15 mouse cellular contexts compared by ENCODE assay signal in genomic region chr11:102206481-102206880, GRCm38 (mm10). TPM values are rescaled to one million over a fixed set of nuclear protein-coding genes. Genes with fewer than 3 reads are reported as not detected.
DNase-seq lines count a peak whose midpoint lies in the region; ATAC-seq and TF ChIP-seq lines count a peak whose summit lies in the region.
"Had no signal": no experiment of that assay in that cellular context is flagged by ENCODE, and none has a peak within 500 bp of the region (broad histone marks: within the 10 kb centered on the region; RNA-seq: fewer than 3 reads in every experiment).

No protein-coding gene starts in this region.

- TF ChIP-seq POLR2A in ES-Bruce4 (IDR thresholded peaks at IDR 0.05; ENCODE audit: insufficient read depth, low read length), result no peak
- no peak for TF ChIP-seq POLR2A in brain, embryonic 14.5 days (IDR thresholded peaks at IDR 0.05; ENCODE audit: borderline replicate concordance, extremely low read depth, insufficient read depth, insufficient read length, poor library complexity, severe bottlenecking)

- no peak for TF ChIP-seq CTCF in ES-Bruce4 (IDR thresholded peaks at IDR 0.05; ENCODE audit: low read depth, low read length)
- no peak for TF ChIP-seq CTCF in brain, embryonic 14.5 days (IDR thresholded peaks at IDR 0.05; ENCODE audit: borderline replicate concordance, extremely low read depth, insufficient read depth, insufficient read length)

- no peaks in the 10 kb centered on the region for H3K9me3 ChIP-seq in hindbrain, embryonic 10.5 days
- no peaks in the 10 kb centered on the region for H3K9me3 ChIP-seq in hindbrain, embryonic 12.5 days (replicated peaks)
- H3K9me3 ChIP-seq in ES-Bruce4 (replicated peaks; ENCODE audit: control insufficient read depth, insufficient read depth, low read length, poor library complexity, severe bottlenecking), result no peaks in the 10 kb centered on the region
- no peaks in the 10 kb centered on the region for H3K9me3 ChIP-seq in forebrain, embryonic 15.5 days
- H3K9me3 ChIP-seq: lung, embryonic 15.5 days; neural tube, embryonic 13.5 days had no signal

- peak overlapping the region; percentile 82 for H3K27ac ChIP-seq in hindbrain, embryonic 10.5 days
- no peak overlapping the region for H3K27ac ChIP-seq in hindbrain, embryonic 12.5 days
- H3K27ac ChIP-seq in ES-Bruce4 (ENCODE audit: insufficient read depth, low read length), result no peak overlapping the region
- peak overlapping the region; percentile 73 for H3K27ac ChIP-seq in forebrain, embryonic 15.5 days (replicated peaks)
- H3K27ac ChIP-seq: lung, embryonic 15.5 days; neural tube, embryonic 13.5 days had no signal

- no peak for DNase-seq in hindbrain, embryonic 10.5 days (ENCODE audit: low spot score)
- DNase-seq in brain, embryonic 14.5 days (ENCODE audit: low read depth), result peak; percentile 40
- no peak for DNase-seq in natural killer cell, adult 2 months (ENCODE audit: low spot score in 2 of 2)
- DNase-seq: adrenal gland, adult 8-10 months; cerebellum, postnatal 36 days; gastrocnemius, postnatal 14 days; kidney, adult 2 months; thymus, postnatal 14 days had no signal

- no peak overlapping the region; the same call in 1 of the 2 replicates for H3K9ac ChIP-seq in hindbrain, embryonic 12.5 days
- peak overlapping the region; percentile 60 for H3K9ac ChIP-seq in ES-Bruce4 (ENCODE audit: low read depth, poor library complexity, severe bottlenecking)
- H3K9ac ChIP-seq in forebrain, embryonic 15.5 days (replicated peaks), result no peak overlapping the region
- H3K9ac ChIP-seq: lung, embryonic 15.5 days; neural tube, embryonic 13.5 days had no signal

- 66% methylated on average over 30 of the region's 30 CpGs for WGBS in hindbrain, embryonic 10.5 days
- WGBS in hindbrain, embryonic 12.5 days, result 63% methylated on average over 29 of the region's 30 CpGs
- 57% methylated on average over 30 of the region's 30 CpGs for WGBS in forebrain, embryonic 15.5 days

- peak overlapping the region; percentile 16; the same call in 1 of the 2 replicates for H3K4me3 ChIP-seq in hindbrain, embryonic 10.5 days
- no peak overlapping the region for H3K4me3 ChIP-seq in hindbrain, embryonic 12.5 days
- peak overlapping the region; percentile 38 for H3K4me3 ChIP-seq in ES-Bruce4 (ENCODE audit: low read depth, low read length)
- H3K4me3 ChIP-seq in forebrain, embryonic 15.5 days, result no peak overlapping the region
- H3K4me3 ChIP-seq: lung, embryonic 15.5 days; neural tube, embryonic 13.5 days had no signal

- H3K4me2 ChIP-seq in hindbrain, embryonic 12.5 days (replicated peaks), result no peak overlapping the region; the same call in 1 of the 2 replicates
- H3K4me2 ChIP-seq in forebrain, embryonic 15.5 days (replicated peaks), result no peak overlapping the region
- H3K4me2 ChIP-seq: lung, embryonic 15.5 days; neural tube, embryonic 13.5 days had no signal

- H3K27me3 ChIP-seq in hindbrain, embryonic 10.5 days (ENCODE audit: insufficient read depth, poor library complexity, severe bottlenecking), result no peaks in the 10 kb centered on the region
- H3K27me3 ChIP-seq in hindbrain, embryonic 12.5 days, result no peaks in the 10 kb centered on the region
- H3K27me3 ChIP-seq in ES-Bruce4 (ENCODE audit: control insufficient read depth, insufficient read depth, low read length, poor library complexity, severe bottlenecking), result no peaks in the 10 kb centered on the region
- H3K27me3 ChIP-seq in forebrain, embryonic 15.5 days, result no peaks in the 10 kb centered on the region
- H3K27me3 ChIP-seq: lung, embryonic 15.5 days; neural tube, embryonic 13.5 days had no signal

- no peak for ATAC-seq in hindbrain, embryonic 12.5 days (ENCODE audit: low FRiP score)
- ATAC-seq in forebrain, embryonic 15.5 days (replicated peaks), result no peak
- ATAC-seq in erythroid progenitor cell, adult 5-6 weeks (replicated peaks; ENCODE audit: low FRiP score, poor library complexity, severe bottlenecking), result no peak
- ATAC-seq: CD4-positive, CD25-positive, alpha-beta regulatory T cell, adult 4 months had no signal

- peaks cover 48% of the 10 kb centered on the region for H3K4me1 ChIP-seq in hindbrain, embryonic 10.5 days (replicated peaks)
- peaks cover 36% of the 10 kb centered on the region for H3K4me1 ChIP-seq in hindbrain, embryonic 12.5 days
- peaks cover 4% of the 10 kb centered on the region for H3K4me1 ChIP-seq in ES-Bruce4 (ENCODE audit: control insufficient read depth, insufficient read depth, low read length)
- H3K4me1 ChIP-seq in forebrain, embryonic 15.5 days, result peaks cover 44% of the 10 kb centered on the region

- peaks cover 60% of the 10 kb centered on the region for H3K36me3 ChIP-seq in hindbrain, embryonic 10.5 days
- peaks cover 53% of the 10 kb centered on the region for H3K36me3 ChIP-seq in hindbrain, embryonic 12.5 days
- H3K36me3 ChIP-seq in ES-Bruce4 (ENCODE audit: control insufficient read depth, insufficient read depth, low read length, poor library complexity, severe bottlenecking), result 0 out of 2 replicates have a peak, but pooled peaks cover 4% of the 10 kb centered on the region
- H3K36me3 ChIP-seq in forebrain, embryonic 15.5 days, result peaks cover 49% of the 10 kb centered on the region

- no peak for TF ChIP-seq EP300 in ES-Bruce4 (IDR thresholded peaks at IDR 0.05; ENCODE audit: insufficient read depth, low read depth, low read length)

RNA-seq across cellular contexts. Expression of gene G6pc3, which starts 17.1 kb away (rescaled TPM):
- polyA plus RNA-seq in hindbrain, embryonic 10.5 days (2016; fragmentation: Nextera tagmentation; extraction: Ambion mirVana), result 32.3 and 37.8 TPM in 2 replicates
- polyA plus RNA-seq in hindbrain, embryonic 12.5 days (2016; fragmentation: Nextera tagmentation; extraction: Ambion mirVana), result 26.8 and 27.0 TPM in 2 replicates
- polyA plus RNA-seq in ES-Bruce4 (2011; ENCODE audit: insufficient read depth, insufficient read length, low read depth, missing spikeins), result 33.0 and 33.6 TPM in 2 replicates
- polyA plus RNA-seq in brain, embryonic 14.5 days (2012; rRNA removed), result 56.9 and 67.0 TPM in 2 replicates
- 21.5 and 23.7 TPM in 2 replicates for polyA plus RNA-seq in forebrain, embryonic 15.5 days (2015; fragmentation: Nextera tagmentation; extraction: Ambion mirVana)
- total RNA-seq in erythroid progenitor cell, adult 5-6 weeks (2015; ENCODE audit: low replicate concordance), result 4.0 and 14.3 TPM in 2 replicates
- 4.4 and 8.6 TPM in 2 replicates for total RNA-seq in erythroid progenitor cell, adult 5-6 weeks (2017; ENCODE audit: low replicate concordance)

RNA-seq across cellular contexts. Expression of gene Lsm12, which starts 21.4 kb away (rescaled TPM):
- 119 and 148 TPM in 2 replicates for polyA plus RNA-seq in hindbrain, embryonic 10.5 days (2016; fragmentation: Nextera tagmentation; extraction: Ambion mirVana)
- polyA plus RNA-seq in hindbrain, embryonic 12.5 days (2016; fragmentation: Nextera tagmentation; extraction: Ambion mirVana), result 114 TPM in 2 replicates
- polyA plus RNA-seq in ES-Bruce4 (2011; ENCODE audit: insufficient read depth, insufficient read length, low read depth, missing spikeins), result 137 and 146 TPM in 2 replicates
- 36.5 and 47.6 TPM in 2 replicates for polyA plus RNA-seq in brain, embryonic 14.5 days (2012; rRNA removed)
- polyA plus RNA-seq in forebrain, embryonic 15.5 days (2015; fragmentation: Nextera tagmentation; extraction: Ambion mirVana), result 114 and 118 TPM in 2 replicates
- total RNA-seq in erythroid progenitor cell, adult 5-6 weeks (2015; ENCODE audit: low replicate concordance), result 60.8 and 82.5 TPM in 2 replicates
- total RNA-seq in erythroid progenitor cell, adult 5-6 weeks (2017; ENCODE audit: low replicate concordance), result 28.0 and 39.7 TPM in 2 replicates

RNA-seq across cellular contexts. Expression of gene Hdac5, which starts 23.5 kb away (rescaled TPM):
- polyA plus RNA-seq in hindbrain, embryonic 10.5 days (2016; fragmentation: Nextera tagmentation; extraction: Ambion mirVana), result 70.3 and 101 TPM in 2 replicates
- polyA plus RNA-seq in hindbrain, embryonic 12.5 days (2016; fragmentation: Nextera tagmentation; extraction: Ambion mirVana), result 97.2 and 103 TPM in 2 replicates
- 41.2 and 42.4 TPM in 2 replicates for polyA plus RNA-seq in ES-Bruce4 (2011; ENCODE audit: insufficient read depth, insufficient read length, low read depth, missing spikeins)
- 147 and 153 TPM in 2 replicates for polyA plus RNA-seq in brain, embryonic 14.5 days (2012; rRNA removed)
- 127 and 129 TPM in 2 replicates for polyA plus RNA-seq in forebrain, embryonic 15.5 days (2015; fragmentation: Nextera tagmentation; extraction: Ambion mirVana)
- 11.9 and 36.9 TPM in 2 replicates for total RNA-seq in erythroid progenitor cell, adult 5-6 weeks (2015; ENCODE audit: low replicate concordance)
- total RNA-seq in erythroid progenitor cell, adult 5-6 weeks (2017; ENCODE audit: low replicate concordance), result 6.4 and 9.9 TPM in 2 replicates

RNA-seq across cellular contexts. Expression of gene BC030867, which starts 42.2 kb away (rescaled TPM):
- 20.9 and 28.3 TPM in 2 replicates for polyA plus RNA-seq in hindbrain, embryonic 10.5 days (2016; fragmentation: Nextera tagmentation; extraction: Ambion mirVana)
- polyA plus RNA-seq in hindbrain, embryonic 12.5 days (2016; fragmentation: Nextera tagmentation; extraction: Ambion mirVana), result 9.4 and 12.5 TPM in 2 replicates
- 32.5 and 34.0 TPM in 2 replicates for polyA plus RNA-seq in ES-Bruce4 (2011; ENCODE audit: insufficient read depth, insufficient read length, low read depth, missing spikeins)
- polyA plus RNA-seq in brain, embryonic 14.5 days (2012; rRNA removed), result 5.0 and 8.2 TPM in 2 replicates
- 5.6 and 7.0 TPM in 2 replicates for polyA plus RNA-seq in forebrain, embryonic 15.5 days (2015; fragmentation: Nextera tagmentation; extraction: Ambion mirVana)
- 26.7 and 30.2 TPM in 2 replicates for total RNA-seq in erythroid progenitor cell, adult 5-6 weeks (2015; ENCODE audit: low replicate concordance)
- total RNA-seq in erythroid progenitor cell, adult 5-6 weeks (2017; ENCODE audit: low replicate concordance), result 14.4 and 14.5 TPM in 2 replicates

RNA-seq across cellular contexts. Expression of gene Tmem101, which starts 50.3 kb away (rescaled TPM):
- polyA plus RNA-seq in hindbrain, embryonic 10.5 days (2016; fragmentation: Nextera tagmentation; extraction: Ambion mirVana), result 36.1 and 41.2 TPM in 2 replicates
- 37.9 and 40.4 TPM in 2 replicates for polyA plus RNA-seq in hindbrain, embryonic 12.5 days (2016; fragmentation: Nextera tagmentation; extraction: Ambion mirVana)
- polyA plus RNA-seq in ES-Bruce4 (2011; ENCODE audit: insufficient read depth, insufficient read length, low read depth, missing spikeins), result 22.3 and 24.5 TPM in 2 replicates
- polyA plus RNA-seq in brain, embryonic 14.5 days (2012; rRNA removed), result 36.3 and 38.6 TPM in 2 replicates
- 37.4 and 41.6 TPM in 2 replicates for polyA plus RNA-seq in forebrain, embryonic 15.5 days (2015; fragmentation: Nextera tagmentation; extraction: Ambion mirVana)
- 1.1 and 1.3 TPM in 2 replicates for total RNA-seq in erythroid progenitor cell, adult 5-6 weeks (2015; ENCODE audit: low replicate concordance)
- 2.9 and 5.1 TPM in 2 replicates for total RNA-seq in erythroid progenitor cell, adult 5-6 weeks (2017; ENCODE audit: low replicate concordance)

Comparison
In these comparisons a context has a peak if more than half of its experiments do, and no peak if none do; other contexts are left out.
1. H3K27ac ChIP-seq: peak in hindbrain, embryonic 10.5 days (single experiment) and forebrain, embryonic 15.5 days (single experiment); none in hindbrain, embryonic 12.5 days (single experiment) and ES-Bruce4 (single experiment).
2. H3K4me3 ChIP-seq: peak in hindbrain, embryonic 10.5 days (single experiment) and ES-Bruce4 (single experiment); none in hindbrain, embryonic 12.5 days (single experiment) and forebrain, embryonic 15.5 days (single experiment).